Mouse (Mus musculus): ENCODE results near the gene Gjb2. TPM values are rescaled to one million over a fixed set of nuclear protein-coding genes. Genes with fewer than 3 reads are reported as not detected.
A peak's percentile ranks its signal among the peaks of the same experiment; 100 is the strongest.

The Gjb2 gene
- polyA plus RNA-seq, 2 experiments: 39.1 to 102 TPM

GRCm38 (mm10) chr14:57105721-57106120 is 1.2 kb upstream of the Gjb2 start:
- Histone ChIP-seq H3K27ac (replicated peaks; ENCODE audit: low read depth, low read length) (no peak overlapping the region), H3K9ac (ENCODE audit: low read depth, low read length, severe bottlenecking) (no peak overlapping the region), H3K9me3 (ENCODE audit: control insufficient read depth, low read length) (no peaks in the 10 kb centered on the region), H3K27me3 (ENCODE audit: control insufficient read depth, insufficient read depth, low read length) (peaks cover 53% of the 10 kb centered on the region), H3K4me2 (replicated peaks; ENCODE audit: low read depth, low read length, severe bottlenecking) (no peak overlapping the region), H3K4me1 (ENCODE audit: control insufficient read depth, insufficient read depth, low read length) (0 out of 2 replicates have a peak, but pooled peaks cover 3% of the 10 kb centered on the region), H3K4me3 (replicated peaks; ENCODE audit: low read length) (no peak overlapping the region), H3K36me3 (ENCODE audit: control insufficient read depth, insufficient read depth, low read length) (no peaks in the 10 kb centered on the region)
- DNase-seq (ENCODE audit: low spot score) (no peak), ATAC-seq (ENCODE audit: low FRiP score, low read depth) (no peak)
- 42% methylated on average over 11 of the region's 11 CpGs for WGBS
- no peak for TF ChIP-seq POLR2A (IDR thresholded peaks at IDR 0.05; ENCODE audit: borderline replicate concordance, extremely low read depth, insufficient read depth, insufficient read length)

- no peak for DNase-seq (ENCODE audit: low spot score)
- peaks cover 53% of the 10 kb centered on the region for H3K27me3 ChIP-seq (ENCODE audit: control insufficient read depth, insufficient read depth, low read length)
Measured at GRCm38 (mm10) chr14:57105111-57105510, 609 bp upstream of the Gjb2 start.

DNA sequence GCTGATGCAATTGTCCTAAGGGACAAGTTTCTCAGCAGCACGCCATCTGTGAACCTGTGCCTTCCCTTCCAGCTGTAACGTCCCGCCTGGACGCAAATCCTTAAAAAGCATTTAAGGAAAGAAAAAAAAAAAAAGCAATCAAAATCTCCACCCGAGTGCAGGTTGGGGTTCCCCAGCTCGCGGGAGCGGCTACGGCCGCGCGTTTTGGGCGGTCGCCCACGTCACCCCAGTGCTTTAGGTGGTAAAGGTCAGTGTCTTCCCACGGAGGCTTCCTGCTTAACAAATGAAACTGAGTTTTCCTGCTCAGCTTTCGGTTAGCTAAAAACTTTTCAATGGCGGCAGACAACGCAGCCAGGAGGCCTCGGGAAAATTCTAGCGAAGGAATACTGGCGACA is 794 bp downstream of the Gjb2 start:
- Histone ChIP-seq H3K27ac (replicated peaks; ENCODE audit: low read depth, low read length) (no peak overlapping the region), H3K9me3 (ENCODE audit: control insufficient read depth, low read length) (no peaks in the 10 kb centered on the region), H3K4me2 (replicated peaks; ENCODE audit: low read depth, low read length, severe bottlenecking) (peak overlapping the region; percentile 100), H3K9ac (ENCODE audit: low read depth, low read length, severe bottlenecking) (peak overlapping the region; percentile 58), H3K4me1 (ENCODE audit: control insufficient read depth, insufficient read depth, low read length) (0 out of 2 replicates have a peak, but pooled peaks cover 5% of the 10 kb centered on the region), H3K4me3 (replicated peaks; ENCODE audit: low read length) (peak overlapping the region; percentile 56), H3K27me3 (ENCODE audit: control insufficient read depth, insufficient read depth, low read length) (peaks cover 53% of the 10 kb centered on the region), H3K36me3 (ENCODE audit: control insufficient read depth, insufficient read depth, low read length) (no peaks in the 10 kb centered on the region)
- 2% methylated on average over 22 of the region's 22 CpGs for WGBS
- no peak for TF ChIP-seq POLR2A (IDR thresholded peaks at IDR 0.05; ENCODE audit: borderline replicate concordance, extremely low read depth, insufficient read depth, insufficient read length)
- no peak for ATAC-seq (ENCODE audit: low FRiP score, low read depth)
- no peak for DNase-seq (ENCODE audit: low spot score)

More at GRCm38 (mm10) chr14:57105111-57105510, 609 bp upstream of the Gjb2 start:
- 10% methylated on average over 14 of the region's 14 CpGs for WGBS
- no peak for ATAC-seq (ENCODE audit: low FRiP score, low read depth)
- TF ChIP-seq POLR2A (IDR thresholded peaks at IDR 0.05; ENCODE audit: borderline replicate concordance, extremely low read depth, insufficient read depth, insufficient read length): no peak
- Histone ChIP-seq H3K36me3 (ENCODE audit: control insufficient read depth, insufficient read depth, low read length) (no peaks in the 10 kb centered on the region), H3K4me1 (ENCODE audit: control insufficient read depth, insufficient read depth, low read length) (0 out of 2 replicates have a peak, but pooled peaks cover 3% of the 10 kb centered on the region), H3K9ac (ENCODE audit: low read depth, low read length, severe bottlenecking) (no peak overlapping the region), H3K4me3 (replicated peaks; ENCODE audit: low read length) (peak overlapping the region; percentile 56), H3K9me3 (ENCODE audit: control insufficient read depth, low read length) (no peaks in the 10 kb centered on the region), H3K27ac (replicated peaks; ENCODE audit: low read depth, low read length) (no peak overlapping the region), H3K4me2 (replicated peaks; ENCODE audit: low read depth, low read length, severe bottlenecking) (peak overlapping the region; percentile 100)

- Histone ChIP-seq H3K4me1 (ENCODE audit: control insufficient read depth, insufficient read depth, low read length) (0 out of 2 replicates have a peak, but pooled peaks cover 5% of the 10 kb centered on the region), H3K4me3 (replicated peaks; ENCODE audit: low read length) (peak overlapping the region; percentile 56), H3K4me2 (replicated peaks; ENCODE audit: low read depth, low read length, severe bottlenecking) (peak overlapping the region; percentile 100), H3K27ac (replicated peaks; ENCODE audit: low read depth, low read length) (no peak overlapping the region), H3K9ac (ENCODE audit: low read depth, low read length, severe bottlenecking) (no peak overlapping the region), H3K36me3 (ENCODE audit: control insufficient read depth, insufficient read depth, low read length) (no peaks in the 10 kb centered on the region), H3K27me3 (ENCODE audit: control insufficient read depth, insufficient read depth, low read length) (peaks cover 53% of the 10 kb centered on the region), H3K9me3 (ENCODE audit: control insufficient read depth, low read length) (no peaks in the 10 kb centered on the region)
- no peak for ATAC-seq (ENCODE audit: low FRiP score, low read depth)
- 49% methylated on average over 6 of the region's 6 CpGs for WGBS
- no peak for TF ChIP-seq POLR2A (IDR thresholded peaks at IDR 0.05; ENCODE audit: borderline replicate concordance, extremely low read depth, insufficient read depth, insufficient read length)
- DNase-seq (ENCODE audit: low spot score): no peak
Measured at GRCm38 (mm10) chr14:57103121-57103520, 1.4 kb downstream of the Gjb2 start.

DNA sequence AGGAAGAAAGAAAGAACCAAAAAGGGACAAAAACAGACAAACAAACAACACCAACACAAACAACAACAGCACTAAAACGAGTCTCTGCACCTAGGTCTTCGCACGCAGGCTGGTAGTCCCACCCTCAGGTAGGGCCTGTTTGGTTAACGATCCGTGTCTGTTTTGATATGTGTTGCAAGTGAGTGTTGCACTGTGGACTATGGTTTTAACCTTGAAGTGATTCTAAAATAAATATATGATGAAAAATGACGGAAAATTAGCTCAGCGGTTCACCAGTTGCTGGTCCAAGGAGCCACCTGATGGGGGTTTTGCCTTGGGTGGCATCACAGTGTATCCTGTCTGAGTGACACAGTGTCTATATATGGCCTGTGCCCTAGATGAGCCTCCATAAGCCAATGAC is 2.9 kb downstream of the Gjb2 start:
- no peaks in the 10 kb centered on the region for H3K36me3 ChIP-seq (ENCODE audit: control insufficient read depth, insufficient read depth, low read length)
- H3K9ac ChIP-seq (ENCODE audit: low read depth, low read length, severe bottlenecking): no peak overlapping the region
- no peak for TF ChIP-seq POLR2A (IDR thresholded peaks at IDR 0.05; ENCODE audit: borderline replicate concordance, extremely low read depth, insufficient read depth, insufficient read length)
- H3K4me3 ChIP-seq (replicated peaks; ENCODE audit: low read length): peak overlapping the region; percentile 19
- H3K4me1 ChIP-seq (ENCODE audit: control insufficient read depth, insufficient read depth, low read length): 0 out of 2 replicates have a peak, but pooled peaks cover 5% of the 10 kb centered on the region
- ATAC-seq (ENCODE audit: low FRiP score, low read depth): no peak
- H3K27me3 ChIP-seq (ENCODE audit: control insufficient read depth, insufficient read depth, low read length): peaks cover 44% of the 10 kb centered on the region
- WGBS: 74% methylated on average over 7 of the region's 7 CpGs
- no peak for DNase-seq (ENCODE audit: low spot score)
- H3K9me3 ChIP-seq (ENCODE audit: control insufficient read depth, low read length): no peaks in the 10 kb centered on the region
- no peak overlapping the region for H3K27ac ChIP-seq (replicated peaks; ENCODE audit: low read depth, low read length)
- H3K4me2 ChIP-seq (replicated peaks; ENCODE audit: low read depth, low read length, severe bottlenecking): no peak overlapping the region

Data from limb, embryonic 14.5 days (tissue).